Mouse (Mus musculus) ES-E14 (cell line): Measurements from ENCODE around the gene Fntb.

Experiments
- CHD2 ChIP-seq: IDR thresholded peaks from 2 replicates; pipeline ENCODE4 v1.6.1; 2014; ENCODE audit warnings: mild to moderate bottlenecking, low read depth, low read length, inconsistent platforms
- ZC3H11A ChIP-seq: IDR thresholded peaks from 2 replicates; pipeline ENCODE4 v1.6.1; 2012; ENCODE audit warnings: low read depth, mild to moderate bottlenecking, inconsistent platforms, low read length, borderline replicate concordance
- ZNF384 ChIP-seq: IDR thresholded peaks from 2 replicates; pipeline ENCODE4 v1.6.1; 2012; ENCODE audit warnings: low read depth, low read length, inconsistent platforms

DNA sequence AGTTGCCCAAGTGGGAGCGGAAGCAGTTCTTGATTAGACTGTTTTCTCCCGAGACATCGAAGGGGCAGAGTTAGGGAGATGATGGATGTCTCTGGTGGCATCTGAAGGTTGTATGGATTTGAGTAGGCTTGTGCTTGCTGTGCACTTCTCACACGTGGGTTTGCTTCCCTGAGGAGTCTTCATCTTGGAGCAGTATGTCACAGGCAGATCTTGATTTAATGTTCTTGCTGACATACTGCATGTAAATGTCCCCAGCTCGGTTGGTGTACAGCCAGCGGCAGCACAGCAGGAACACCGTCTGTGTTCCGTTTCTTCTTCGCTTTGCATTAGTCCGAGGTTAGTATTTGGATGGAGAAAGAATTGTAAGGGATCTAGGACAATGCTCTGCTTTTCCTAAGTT lies 91.7 kb downstream of the Fntb start:
- no peak for TF ChIP-seq ZNF384
- no peak for TF ChIP-seq ZC3H11A
- no peak for TF ChIP-seq CHD2
